Mouse (Mus musculus): ENCODE measurements around the gene Dnajc11.

The Dnajc11 gene

GRCm38 (mm10) chr4:151985886-151986285 lies 52.4 kb downstream of the Dnajc11 start:
- peak; percentile 89 for DNase-seq (ENCODE audit: low read depth)

- peak; percentile 46 for DNase-seq (ENCODE audit: low read depth)
These were observed 53.2 kb downstream of the Dnajc11 start for GRCm38 (mm10) chr4:151986650-151987049.

GRCm38 (mm10) chr4:151988014-151988341 lies 54.5 kb downstream of the Dnajc11 start:
- DNase-seq (ENCODE audit: low read depth): peak; percentile 50

- peak; percentile 88 for DNase-seq (ENCODE audit: low read depth)
These were observed 55.0 kb downstream of the Dnajc11 start, which contains the start of gene Thap3 for GRCm38 (mm10) chr4:151988342-151989109. Gene Thap3 (minus strand): TSS chr4:151988997.

GRCm38 (mm10) chr4:151989110-151989488 lies 55.6 kb downstream of the Dnajc11 start:
- no peak for DNase-seq (ENCODE audit: low read depth)

- DNase-seq (ENCODE audit: low read depth): no peak
These were observed 58.6 kb downstream of the Dnajc11 start for GRCm38 (mm10) chr4:151992091-151992490.

GRCm38 (mm10) chr4:151993035-151993434 lies 59.5 kb downstream of the Dnajc11 start:
- DNase-seq (ENCODE audit: low read depth): no peak

- DNase-seq (ENCODE audit: low read depth): peak; percentile 52
These were observed 61.0 kb downstream of the Dnajc11 start for GRCm38 (mm10) chr4:151994228-151995171.

GRCm38 (mm10) chr4:151995371-151996172 lies 62.1 kb downstream of the Dnajc11 start:
- DNase-seq (ENCODE audit: low read depth): peak; percentile 56

GRCm38 (mm10) chr4:151996173-151996950 lies 62.9 kb downstream of the Dnajc11 start, which contains the start of gene Phf13:
Gene Phf13 (minus strand): TSS chr4:151996258.
- peak; percentile 99 for DNase-seq (ENCODE audit: low read depth)

- no peak for DNase-seq (ENCODE audit: low read depth)
These were observed 63.4 kb downstream of the Dnajc11 start for GRCm38 (mm10) chr4:151996951-151997222.

- DNase-seq (ENCODE audit: low read depth): no peak
These were observed 64.2 kb downstream of the Dnajc11 start for GRCm38 (mm10) chr4:151997701-151998100.

GRCm38 (mm10) chr4:151999481-151999880 lies 66.0 kb downstream of the Dnajc11 start:
- DNase-seq (ENCODE audit: low read depth): peak; percentile 55

GRCm38 (mm10) chr4:152000906-152001305 lies 67.4 kb downstream of the Dnajc11 start:
- DNase-seq (ENCODE audit: low read depth): no peak

- no peak for DNase-seq (ENCODE audit: low read depth)
These were observed 67.8 kb downstream of the Dnajc11 start for GRCm38 (mm10) chr4:152001335-152001734.

GRCm38 (mm10) chr4:152002063-152002462 lies 68.6 kb downstream of the Dnajc11 start:
- DNase-seq (ENCODE audit: low read depth): no peak

- DNase-seq (ENCODE audit: low read depth): peak; percentile 57
These were observed 72.6 kb downstream of the Dnajc11 start for GRCm38 (mm10) chr4:152006137-152006536.

- DNase-seq (ENCODE audit: low read depth): no peak
These were observed 73.3 kb downstream of the Dnajc11 start for GRCm38 (mm10) chr4:152006812-152007211.

GRCm38 (mm10) chr4:152007481-152008147 lies 74.1 kb downstream of the Dnajc11 start:
- no peak for DNase-seq (ENCODE audit: low read depth)

- DNase-seq (ENCODE audit: low read depth): no peak
These were observed 74.6 kb downstream of the Dnajc11 start for GRCm38 (mm10) chr4:152008148-152008500.

- peak; percentile 96 for DNase-seq (ENCODE audit: low read depth)
These were observed 75.2 kb downstream of the Dnajc11 start, which contains the start of gene Klhl21 for GRCm38 (mm10) chr4:152008622-152009075. Gene Klhl21 (plus strand): TSS chr4:152008803.

Data from induced T-regulatory cell, adult 2 months (primary cell).